Mouse (Mus musculus): ENCODE data around the gene Saysd1.

- TF ChIP-seq POLR2A (IDR thresholded peaks at IDR 0.05; ENCODE audit: control insufficient read depth in 1 of 2, insufficient read depth in 1 of 2, low read depth in 1 of 2, low read length in 2 of 2, poor library complexity in 1 of 2) = no peak
- no peak for TF ChIP-seq BHLHE40 (IDR thresholded peaks at IDR 0.05; ENCODE audit: borderline replicate concordance, low read depth, low read length)
- no peak for TF ChIP-seq MAFK (IDR thresholded peaks at IDR 0.05; ENCODE audit: borderline replicate concordance, low read depth, low read length)
- TF ChIP-seq USF2 (IDR thresholded peaks at IDR 0.05; ENCODE audit: borderline replicate concordance in 1 of 2, insufficient read depth in 1 of 2, low read depth in 1 of 2, low read length in 2 of 2) = no peak
- no peak for TF ChIP-seq CTCF (IDR thresholded peaks at IDR 0.05 in 2 of 3, conservative IDR thresholded peaks at IDR 0.05 in 1 of 3; ENCODE audit: control insufficient read depth in 1 of 3, insufficient read depth in 1 of 3, low read depth in 2 of 3, low read length in 3 of 3, poor library complexity in 1 of 3, severe bottlenecking in 1 of 3)
- TF ChIP-seq TCF12 (IDR thresholded peaks at IDR 0.05; ENCODE audit: low read depth, low read length) = no peak
These were observed 45.4 kb upstream of the Saysd1 start for GRCm38 (mm10) chr14:20183701-20184100.

Measured in MEL (cell line).